Mouse (Mus musculus) ES-E14 (cell line): ENCODE data around the gene Sult3a1.

Experiments
- CHD2 ChIP-seq: IDR thresholded peaks from 2 replicates; pipeline ENCODE4 v1.6.1; 2014; ENCODE audit warnings: mild to moderate bottlenecking, low read depth, low read length, inconsistent platforms
- HCFC1 ChIP-seq: IDR thresholded peaks from 2 replicates; pipeline ENCODE4 v1.6.1; 2012; ENCODE audit warnings: low read length, inconsistent platforms, borderline replicate concordance; ENCODE audit not compliant: insufficient read depth
- MAFK ChIP-seq: IDR thresholded peaks from 2 replicates; pipeline ENCODE4 v1.6.1; 2014; ENCODE audit warnings: mild to moderate bottlenecking, low read depth, low read length, inconsistent platforms; ENCODE audit not compliant: insufficient read depth
- ZC3H11A ChIP-seq: IDR thresholded peaks from 2 replicates; pipeline ENCODE4 v1.6.1; 2012; ENCODE audit warnings: low read depth, mild to moderate bottlenecking, inconsistent platforms, low read length, borderline replicate concordance
- ZNF384 ChIP-seq: IDR thresholded peaks from 2 replicates; pipeline ENCODE4 v1.6.1; 2012; ENCODE audit warnings: low read depth, low read length, inconsistent platforms

DNA sequence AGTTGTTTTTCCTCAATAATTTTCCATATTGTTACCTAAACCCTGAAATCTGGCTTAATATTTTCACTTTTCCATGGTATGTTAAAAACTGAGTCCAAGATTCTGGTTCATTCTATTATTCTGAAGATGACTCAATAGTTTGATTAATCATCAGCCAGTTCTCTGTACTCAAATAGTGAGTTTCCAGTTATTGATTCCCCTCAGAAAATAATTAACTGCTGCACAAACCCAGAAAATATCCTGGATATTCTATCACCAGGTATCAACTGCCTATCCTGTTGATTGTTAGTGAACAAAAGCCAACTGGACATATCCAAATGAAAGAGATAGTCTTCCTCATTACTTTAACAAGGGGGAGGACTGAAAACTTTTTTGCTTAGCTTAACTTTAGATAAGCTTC, 43.3 kb upstream of the Sult3a1 start:
- no peak for TF ChIP-seq HCFC1
- no peak for TF ChIP-seq MAFK
- TF ChIP-seq CHD2 = no peak
- TF ChIP-seq ZNF384 = no peak
- TF ChIP-seq ZC3H11A = no peak
